ENCODE assay signal across 26 mouse cellular contexts in genomic region chr10:83301054-83301453, GRCm38 (mm10). TPM values are rescaled to one million over a fixed set of nuclear protein-coding genes. Genes with fewer than 3 reads are reported as not detected.
DNase-seq lines count a peak whose midpoint lies in the region; ATAC-seq and TF ChIP-seq lines count a peak whose summit lies in the region.
"Had no signal": no experiment of that assay in that cellular context is flagged by ENCODE, and none has a peak within 500 bp of the region (broad histone marks: within the 10 kb centered on the region; RNA-seq: fewer than 3 reads in every experiment).

No protein-coding gene starts in this region.

- DNase-seq in kidney, adult 2 months: peak; percentile 60
- DNase-seq in kidney, postnatal 4 days: no peak
- peak; percentile 87 for DNase-seq in liver, adult 2 months (ENCODE audit: extremely low read depth, low read depth, low spot score)
- no peak for DNase-seq in liver
- peak; percentile 36 for DNase-seq in adipocyte (ENCODE audit: low spot score)
- no peak for DNase-seq in embryo, embryonic 9.5 days (ENCODE audit: extremely low spot score)
- DNase-seq in midbrain, embryonic 11.5 days (ENCODE audit: low spot score, missing footprints): no peak
- DNase-seq: adrenal gland, postnatal 25 days; cerebellum, adult 11-12 months; cerebellum, postnatal 25 days; embryo, embryonic 11 days; gastrocnemius, adult 2 months; lung, adult 2 months; thymus, postnatal 4 days had no signal

- no peaks in the 10 kb centered on the region for H3K9me3 ChIP-seq in midbrain, embryonic 11.5 days (ENCODE audit: control insufficient read depth, low read length)
- H3K9me3 ChIP-seq: G1E; heart, embryonic 10.5 days; hindbrain, embryonic 15.5 days; intestine, embryonic 15.5 days; limb, embryonic 15.5 days; midbrain, embryonic 12.5 days had no signal

- no peak overlapping the region for H3K4me3 ChIP-seq in kidney, adult 2 months (ENCODE audit: insufficient read depth, low read depth, low read length)
- H3K4me3 ChIP-seq in liver, adult 2 months (ENCODE audit: insufficient read depth, low read depth, low read length): no peak overlapping the region
- H3K4me3 ChIP-seq in midbrain, embryonic 11.5 days (ENCODE audit: low read depth, low read length): no peak overlapping the region
- H3K4me3 ChIP-seq: gastrocnemius, adult 2 months; heart, embryonic 10.5 days; hindbrain, embryonic 15.5 days; intestine, embryonic 15.5 days; limb, embryonic 15.5 days; midbrain, embryonic 12.5 days had no signal

- H3K4me2 ChIP-seq in midbrain, embryonic 11.5 days: no peak overlapping the region
- H3K4me2 ChIP-seq: hindbrain, embryonic 15.5 days; intestine, embryonic 15.5 days; limb, embryonic 15.5 days; midbrain, embryonic 12.5 days had no signal

- no peak for TF ChIP-seq POLR2A in kidney, adult 2 months (IDR thresholded peaks at IDR 0.05; ENCODE audit: low read depth, low read length)
- no peak for TF ChIP-seq POLR2A in liver, adult 2 months (IDR thresholded peaks at IDR 0.05; ENCODE audit: extremely low read depth, insufficient read depth, low read length)

- peak overlapping the region; percentile 83; the same call in 1 of the 2 replicates for H3K27ac ChIP-seq in kidney, adult 2 months (ENCODE audit: insufficient read depth, low read depth, low read length)
- peak overlapping the region; percentile 81 for H3K27ac ChIP-seq in liver, adult 2 months (replicated peaks; ENCODE audit: insufficient read depth, low read depth, low read length)
- no peak overlapping the region for H3K27ac ChIP-seq in midbrain, embryonic 11.5 days (ENCODE audit: low read depth, low read length)
- H3K27ac ChIP-seq: gastrocnemius, adult 2 months; heart, embryonic 10.5 days; hindbrain, embryonic 15.5 days; intestine, embryonic 15.5 days; limb, embryonic 15.5 days; midbrain, embryonic 12.5 days; stomach, postnatal 0 days had no signal

- no peaks in the 10 kb centered on the region for H3K27me3 ChIP-seq in kidney, adult 2 months (replicated peaks; ENCODE audit: control insufficient read depth, insufficient read depth, low read length)
- H3K27me3 ChIP-seq in liver, adult 2 months (ENCODE audit: control insufficient read depth, insufficient read depth, low read length): no peaks in the 10 kb centered on the region
- no peaks in the 10 kb centered on the region for H3K27me3 ChIP-seq in midbrain, embryonic 11.5 days (ENCODE audit: control insufficient read depth, insufficient read depth, low read length)
- H3K27me3 ChIP-seq: CH12.LX; hindbrain, embryonic 15.5 days; intestine, embryonic 15.5 days; midbrain, embryonic 12.5 days had no signal

- H3K36me3 ChIP-seq in kidney, adult 2 months (ENCODE audit: control insufficient read depth, insufficient read depth, low read length): no peaks in the 10 kb centered on the region
- peaks cover 7% of the 10 kb centered on the region for H3K36me3 ChIP-seq in liver, adult 2 months (ENCODE audit: control insufficient read depth, insufficient read depth, low read length)
- H3K36me3 ChIP-seq in midbrain, embryonic 11.5 days (ENCODE audit: control insufficient read depth, insufficient read depth, low read length): no peaks in the 10 kb centered on the region
- H3K36me3 ChIP-seq: G1E; heart, embryonic 10.5 days; intestine, embryonic 15.5 days; limb, embryonic 15.5 days; midbrain, embryonic 12.5 days had no signal

- no peak for TF ChIP-seq CTCF in kidney, adult 2 months (conservative IDR thresholded peaks at IDR 0.05; ENCODE audit: insufficient read depth, insufficient read length, low read depth, low read length)
- no peak for TF ChIP-seq CTCF in liver, adult 2 months (IDR thresholded peaks at IDR 0.05; ENCODE audit: low read depth, low read length)

- peaks cover 6% of the 10 kb centered on the region for H3K4me1 ChIP-seq in kidney, adult 2 months (ENCODE audit: control insufficient read depth, insufficient read depth, low read length)
- peaks cover 2% of the 10 kb centered on the region; the same call in 1 of the 2 replicates for H3K4me1 ChIP-seq in liver, adult 2 months (ENCODE audit: control insufficient read depth, insufficient read depth, low read length)
- no peaks in the 10 kb centered on the region for H3K4me1 ChIP-seq in midbrain, embryonic 11.5 days (ENCODE audit: control insufficient read depth, insufficient read depth, low read length)
- H3K4me1 ChIP-seq: heart, embryonic 10.5 days; hindbrain, embryonic 15.5 days; intestine, embryonic 15.5 days; limb, embryonic 15.5 days; midbrain, embryonic 12.5 days had no signal

- WGBS in kidney, adult 2 months: 34% methylated on average over 3 of the region's 3 CpGs
- WGBS in liver, adult 2 months: 17% methylated on average over 3 of the region's 3 CpGs
- WGBS in midbrain, embryonic 11.5 days: 84% methylated on average over 3 of the region's 3 CpGs

- 0 out of 2 replicates have a peak, but pooled peaks have one; percentile 36 for ATAC-seq in megakaryocyte progenitor cell, adult 5-6 weeks (replicated peaks; ENCODE audit: poor library complexity)
- ATAC-seq in midbrain, embryonic 11.5 days (ENCODE audit: low FRiP score): no peak
- ATAC-seq: activated CD4-positive, CD25-positive, alpha-beta regulatory T cell, adult 4 months; forebrain, embryonic 14.5 days; intestine, embryonic 15.5 days had no signal

- H3K9ac ChIP-seq in liver, adult 2 months (ENCODE audit: low read depth, low read length): no peak overlapping the region
- no peak overlapping the region for H3K9ac ChIP-seq in midbrain, embryonic 11.5 days (ENCODE audit: low read length)
- H3K9ac ChIP-seq: hindbrain, embryonic 15.5 days; intestine, embryonic 15.5 days; limb, embryonic 15.5 days; midbrain, embryonic 12.5 days had no signal

- H3K79me2 ChIP-seq in liver, adult 2 months (ENCODE audit: control insufficient read depth, insufficient read depth, low read length): no peaks in the 10 kb centered on the region

RNA-seq across cellular contexts. Expression of gene Slc41a2, which starts 36.6 kb away (rescaled TPM):
- 6.4 and 7.1 TPM in 2 replicates for polyA plus RNA-seq in kidney, adult 2 months (2012; rRNA removed)
- total RNA-seq in liver, adult 2 months (2014; rRNA removed): 7.4 and 9.5 TPM in 2 replicates
- 4.3 and 4.5 TPM in 2 replicates for polyA plus RNA-seq in liver, adult 2 months (2012; rRNA removed)
- 0.05 and 0.15 TPM in 2 replicates for total RNA-seq in megakaryocyte progenitor cell, adult 5-6 weeks (2015)
- total RNA-seq in megakaryocyte progenitor cell, adult 5-6 weeks (2017): 0.27 and 1.2 TPM in 2 replicates
- 1.5 and 1.7 TPM in 2 replicates for polyA plus RNA-seq in midbrain, embryonic 11.5 days (2014; fragmentation: Nextera tagmentation; extraction: Ambion mirVana)
- total RNA-seq: hematopoietic stem cell, adult 5-6 weeks had no signal
- polyA plus RNA-seq: G1E had no signal

RNA-seq across cellular contexts. Expression of gene D10Wsu102e, which starts 59.0 kb away (rescaled TPM):
- 0.37 and 0.41 TPM in 2 replicates for polyA plus RNA-seq in kidney, adult 2 months (2012; rRNA removed)
- total RNA-seq in liver, adult 2 months (2014; rRNA removed): 0.28 and 0.34 TPM in 2 replicates
- polyA plus RNA-seq in liver, adult 2 months (2012; rRNA removed): 0.12 and 0.13 TPM in 2 replicates
- total RNA-seq in megakaryocyte progenitor cell, adult 5-6 weeks (2015): 0.88 and 1.2 TPM in 2 replicates
- 0.87 and 1.0 TPM in 2 replicates for total RNA-seq in megakaryocyte progenitor cell, adult 5-6 weeks (2017)
- 1.0 TPM in 2 replicates for polyA plus RNA-seq in midbrain, embryonic 11.5 days (2014; fragmentation: Nextera tagmentation; extraction: Ambion mirVana)

Comparison
In these comparisons a context has a peak if more than half of its experiments do, and no peak if none do; other contexts are left out.
1. DNase-seq: peak in kidney, adult 2 months (single experiment), liver, adult 2 months (single experiment) and adipocyte (single experiment); none in kidney, postnatal 4 days (0 of 2), liver (single experiment), embryo, embryonic 9.5 days (single experiment) and midbrain, embryonic 11.5 days (single experiment).